Mouse (Mus musculus) kidney, postnatal 14 days (tissue): ENCODE results near the gene Rapgef4.

Experiments
- DNase-seq: peaks from one replicate; pipeline ENCODE4 v3.0.0; 2022; ENCODE audit warnings: mixed read lengths

Gene Rapgef4

DNA sequence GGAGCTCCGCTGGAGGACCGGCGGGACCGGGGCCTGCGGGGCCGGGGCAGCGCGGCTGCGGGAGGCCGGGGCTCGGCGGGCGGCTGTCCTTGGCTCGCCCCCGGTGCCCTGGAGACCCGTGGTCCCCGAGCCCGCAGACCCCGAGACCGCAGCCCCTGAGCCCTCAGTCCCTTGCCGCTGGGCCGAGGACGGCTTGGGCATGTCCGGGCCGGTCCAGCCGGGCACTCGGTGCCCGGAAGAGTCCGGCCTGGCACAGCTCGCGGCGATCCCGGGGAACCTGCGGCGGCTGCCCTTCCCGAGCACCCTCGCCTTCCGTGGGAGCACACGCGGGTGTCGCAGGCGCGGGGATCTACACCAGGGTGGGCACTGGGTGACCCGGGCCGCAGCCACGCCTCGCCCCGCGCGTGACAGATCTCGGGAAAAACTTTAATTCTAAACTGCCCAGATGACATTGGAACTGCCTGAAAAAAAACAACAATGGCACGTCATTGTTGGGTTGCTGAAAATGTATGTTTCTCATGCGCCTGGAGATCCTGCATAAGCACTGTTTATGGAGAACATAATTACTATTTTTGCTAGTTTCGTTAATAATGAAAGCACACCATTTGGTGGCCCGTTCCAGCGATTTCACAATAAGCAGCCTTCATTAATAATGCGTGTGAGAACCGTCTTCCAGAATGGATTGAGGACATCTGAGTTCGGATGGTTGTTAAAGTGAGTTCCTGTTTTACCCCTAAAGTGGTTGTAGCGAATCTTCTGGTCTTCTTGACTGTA lies 305.0 kb downstream of the Rapgef4 start:
- DNase-seq, result peak; percentile 48

DNA sequence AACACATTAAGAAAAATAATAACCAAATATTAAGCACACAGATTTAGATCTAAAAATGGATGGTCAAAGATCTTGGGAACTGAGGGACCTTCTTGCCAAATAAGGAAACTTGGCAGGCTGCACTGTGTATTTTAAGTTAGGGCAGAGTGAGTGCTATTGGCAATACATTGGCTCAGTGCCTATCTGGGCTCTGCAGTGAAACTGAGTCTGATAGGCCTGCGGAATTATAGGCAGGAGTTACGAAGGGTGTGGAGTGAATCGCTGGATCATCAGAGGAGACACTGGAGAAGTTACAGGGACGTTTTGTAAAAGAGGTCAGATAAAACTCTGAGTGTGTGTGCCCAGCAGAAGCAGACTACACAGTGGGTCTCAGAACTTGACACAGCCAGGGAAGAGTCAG lies 306.1 kb downstream of the Rapgef4 start:
- peak; percentile 21 for DNase-seq

DNA sequence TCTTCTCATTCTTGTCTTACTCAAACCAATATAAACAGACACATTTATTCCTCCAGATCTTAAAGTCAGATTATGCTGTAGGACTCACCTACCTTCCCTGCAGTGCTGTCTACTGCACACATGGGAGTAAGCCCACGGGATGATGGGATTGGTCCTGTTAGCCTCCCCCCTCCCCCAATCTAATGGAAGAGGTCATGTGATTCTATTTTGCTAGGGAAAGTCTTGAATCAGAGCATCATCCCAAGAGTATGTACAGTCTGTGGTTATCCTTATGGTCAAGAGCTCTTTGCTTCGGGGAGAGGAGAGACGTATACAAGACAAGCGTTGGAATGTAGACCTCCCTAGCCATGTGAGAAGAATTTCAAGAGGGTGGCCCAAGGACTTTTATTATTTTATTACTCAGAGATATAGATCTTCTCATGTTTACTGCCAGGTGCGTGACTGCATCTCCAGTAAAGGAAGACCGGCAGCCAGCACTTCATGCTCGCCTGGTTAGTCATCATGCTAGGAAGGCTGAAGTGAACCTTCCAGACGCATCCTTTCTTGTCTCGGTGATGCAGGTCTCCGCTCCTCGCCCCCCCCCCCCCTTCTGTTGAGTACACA lies 308.0 kb downstream of the Rapgef4 start:
- no peak for DNase-seq

DNA sequence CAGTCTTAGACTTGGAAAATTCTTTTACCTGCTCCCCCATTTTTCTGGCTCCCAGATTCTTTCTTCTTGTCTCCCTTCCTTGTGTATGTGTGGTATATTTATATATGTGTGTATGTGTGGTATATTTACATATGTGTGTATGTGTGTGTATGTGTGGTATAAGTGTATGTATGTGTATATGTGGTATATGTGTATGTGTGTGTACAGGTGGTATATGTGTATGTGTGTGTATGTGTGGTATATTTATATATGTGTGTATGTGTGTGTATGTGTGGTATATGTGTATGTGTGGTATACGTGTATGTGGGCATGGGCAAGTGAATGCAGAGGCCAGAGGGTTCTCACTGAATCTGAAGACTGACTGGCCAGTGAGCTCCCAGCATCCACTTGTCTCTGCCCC lies 310.1 kb downstream of the Rapgef4 start:
- DNase-seq, result no peak

DNA sequence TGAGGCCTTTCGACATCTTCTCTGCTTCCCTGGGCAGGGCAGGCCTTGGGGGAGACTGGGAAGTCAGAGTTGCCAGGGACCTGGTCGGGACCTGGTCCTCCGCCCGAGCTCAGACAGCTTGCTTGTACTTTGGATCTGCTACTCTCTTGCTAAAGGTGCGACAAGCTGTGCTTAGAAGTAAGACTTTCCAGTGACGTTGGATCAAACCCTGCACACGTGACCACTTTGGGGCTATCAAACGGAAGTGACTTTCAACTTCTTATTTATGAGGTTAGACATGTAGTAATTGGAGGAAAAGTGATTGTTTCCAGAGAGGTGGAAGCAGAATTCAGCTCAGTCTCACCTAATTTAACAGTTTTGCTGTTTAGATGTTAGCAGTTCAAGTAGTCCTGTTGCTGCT lies 311.5 kb downstream of the Rapgef4 start:
- no peak for DNase-seq

DNA sequence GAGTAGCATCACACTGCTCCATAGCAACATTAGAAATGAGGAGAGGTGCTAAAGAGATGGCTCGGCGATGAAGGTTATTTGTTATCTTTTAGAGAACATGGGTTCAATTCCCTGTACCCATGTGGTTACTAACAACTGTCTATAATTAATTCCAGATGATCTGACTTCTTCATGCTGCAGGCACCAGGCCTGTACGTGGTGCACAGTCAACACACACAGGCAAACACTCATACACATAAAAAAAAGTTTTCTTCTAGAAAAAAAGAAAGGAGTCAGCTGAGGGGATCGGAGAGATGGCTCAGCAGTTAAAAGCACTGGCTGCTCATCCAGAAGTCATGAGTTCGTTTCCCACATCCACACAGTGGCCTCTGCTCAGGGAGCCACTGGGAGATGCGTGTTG lies 314.0 kb downstream of the Rapgef4 start:
- DNase-seq, result no peak

DNA sequence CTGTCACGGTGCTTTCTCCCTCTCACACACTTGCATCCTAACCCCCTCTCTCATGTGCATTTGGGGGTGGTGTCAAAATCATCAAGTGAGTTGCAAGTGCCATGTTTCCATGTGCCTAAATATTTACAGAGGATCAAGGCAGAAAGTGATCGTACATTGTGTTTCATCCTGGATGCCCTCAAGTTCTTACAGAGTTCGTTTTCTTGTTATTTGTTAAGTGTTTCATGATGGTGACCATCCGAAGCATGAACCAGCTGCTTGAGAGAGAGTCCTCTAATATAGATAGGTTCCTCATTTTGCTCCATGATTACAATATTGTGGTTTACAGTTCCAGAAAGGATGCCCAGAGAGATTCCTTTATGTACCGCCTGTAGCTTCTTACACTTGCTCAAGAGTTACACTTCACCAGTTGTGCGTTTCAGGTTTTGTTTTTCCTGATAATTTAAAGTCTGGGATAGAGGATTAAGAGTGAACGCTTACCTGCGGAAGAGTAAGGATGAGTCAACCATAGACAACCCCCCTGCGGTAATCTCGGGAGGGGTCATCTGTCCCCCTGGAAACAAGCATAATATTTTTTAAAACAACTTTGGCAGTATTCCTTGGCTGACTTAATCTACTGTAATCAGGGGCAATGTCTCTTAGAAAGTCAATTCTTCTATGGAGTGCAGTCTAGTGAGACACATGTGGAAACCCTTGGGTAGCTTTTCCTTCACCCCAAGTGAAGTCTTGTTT lies 316.1 kb downstream of the Rapgef4 start:
- DNase-seq, result no peak

DNA sequence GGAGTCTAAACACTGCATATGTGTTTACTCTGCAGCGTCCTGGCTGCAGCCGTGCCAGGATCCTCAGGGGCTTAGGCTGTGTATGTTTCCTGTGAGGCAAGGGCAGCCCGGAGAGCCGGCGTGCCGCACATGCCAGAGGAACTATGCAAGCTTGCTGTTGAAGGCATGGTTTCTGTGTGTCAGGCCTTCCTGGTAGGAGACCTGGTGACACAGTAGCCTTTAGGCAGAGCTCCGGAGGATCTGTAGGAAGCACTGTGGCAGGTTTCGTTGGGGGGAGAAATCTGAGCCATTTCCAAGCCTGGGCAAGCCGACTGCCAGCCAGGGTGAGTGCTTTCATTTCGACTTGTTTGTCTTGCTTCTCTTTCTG lies 316.7 kb downstream of the Rapgef4 start:
- DNase-seq, result peak; percentile 62

DNA sequence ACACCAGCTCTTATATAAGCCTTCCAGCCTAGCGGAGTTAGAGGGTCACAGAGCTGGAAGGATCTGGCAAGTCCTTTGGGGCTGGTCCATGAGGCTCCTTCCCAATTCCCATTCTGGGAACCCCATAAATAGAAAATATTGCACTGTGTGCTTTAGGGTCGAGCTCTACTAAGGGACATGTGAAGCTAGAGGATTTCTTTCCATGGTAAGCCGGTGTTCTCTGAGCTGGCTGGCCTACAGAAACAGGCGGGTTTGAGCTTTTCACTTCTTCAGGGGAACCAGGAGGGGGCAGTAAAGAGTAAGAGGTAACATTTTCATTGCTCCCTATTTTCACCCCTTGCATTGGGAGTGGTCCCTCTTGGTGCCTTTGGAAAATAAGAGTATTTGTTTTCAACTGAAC lies 317.4 kb downstream of the Rapgef4 start:
- peak; percentile 32 for DNase-seq

DNA sequence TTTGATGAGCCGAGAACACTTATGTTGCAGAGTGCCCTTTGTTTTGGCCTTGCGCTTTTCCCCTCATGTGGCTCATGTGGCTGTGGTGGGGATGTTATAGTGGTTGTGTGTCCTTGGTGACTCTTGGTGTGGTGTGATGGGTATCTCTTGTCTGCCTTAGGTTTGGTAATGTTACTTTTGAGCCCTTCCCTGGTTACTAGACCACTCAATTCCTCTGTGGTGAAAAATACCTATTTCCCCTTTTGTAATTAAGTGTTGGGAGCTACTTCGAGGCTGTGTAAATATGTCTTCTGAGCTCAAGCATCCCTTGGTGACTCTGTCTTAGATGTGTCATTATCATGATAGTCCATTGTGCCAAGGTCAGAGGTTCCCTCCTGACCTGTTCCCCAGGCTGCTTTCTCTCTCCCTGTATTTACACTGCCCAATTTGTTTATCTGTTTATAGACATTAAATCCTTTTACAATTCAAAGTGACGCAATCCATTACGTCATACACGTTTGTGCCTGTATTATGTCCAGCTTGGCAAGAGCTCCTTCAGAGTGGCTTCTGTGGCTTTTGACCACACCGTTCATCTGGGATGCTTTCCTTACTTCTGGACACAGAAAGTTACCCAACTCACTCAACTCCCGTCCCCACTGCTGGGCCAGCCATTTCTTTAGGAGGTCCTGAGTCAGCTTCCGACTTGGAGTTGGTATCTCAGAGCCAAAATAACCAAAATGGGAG lies 320.3 kb downstream of the Rapgef4 start:
- DNase-seq, result no peak

DNA sequence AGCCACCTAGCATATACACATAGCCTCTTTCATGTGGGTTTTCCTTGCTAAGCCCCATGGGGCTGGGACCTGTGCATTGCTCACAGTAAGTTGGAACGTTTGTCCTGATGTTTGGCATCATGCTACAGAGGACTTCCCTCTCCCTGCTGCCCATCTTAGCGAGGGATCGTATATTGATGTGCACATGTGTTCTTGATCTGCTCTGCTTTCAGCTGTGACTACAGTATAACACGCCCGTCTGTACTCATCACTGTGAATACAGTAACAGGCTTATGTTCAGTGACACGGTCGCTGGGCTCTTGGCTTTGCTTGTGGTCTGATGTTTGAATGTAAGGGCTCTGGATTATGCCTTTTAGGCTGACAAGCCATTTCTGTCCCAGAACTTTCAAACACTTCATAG lies 324.7 kb downstream of the Rapgef4 start:
- DNase-seq, result no peak
